Mouse (Mus musculus) heart, postnatal 0 days (tissue): ENCODE results near the gene Xbp1.

Source experiments
- CTCF ChIP-seq: IDR thresholded peaks from 2 replicates; pipeline ENCODE4 v1.5.1; 2016; ENCODE audit warnings: antibody characterized with exemption, control low read depth, low read depth
- EP300 ChIP-seq: IDR thresholded peaks from 2 replicates; pipeline ENCODE4 v1.6.1; 2016; ENCODE audit warnings: antibody characterized with exemption, low read depth

DNA sequence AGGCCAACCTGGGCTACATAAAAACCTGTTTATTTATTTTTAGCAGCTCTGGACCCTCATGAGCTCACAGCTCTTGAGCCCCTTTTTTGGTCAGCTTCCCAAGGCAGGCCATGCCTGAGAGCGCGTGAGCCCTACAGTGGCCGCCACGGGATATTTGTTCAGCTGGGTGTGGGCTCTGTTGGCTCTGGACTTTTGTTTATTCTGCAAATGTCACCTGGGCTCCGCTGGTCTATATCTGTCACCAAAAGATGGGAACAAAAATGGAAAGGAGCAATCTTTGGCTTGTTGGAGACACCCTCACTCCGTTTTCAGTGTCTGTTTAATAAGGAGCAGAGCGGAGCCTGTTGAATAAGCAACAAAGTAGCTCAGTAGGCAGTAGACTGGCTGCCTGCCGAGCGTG lies 22.0 kb upstream of the Xbp1 start:
- no peak for TF ChIP-seq CTCF
- TF ChIP-seq EP300 = no peak
